Mouse (Mus musculus): Measurements from ENCODE around the gene Tceanc2.
A peak's percentile ranks its signal among the peaks of the same experiment; 100 is the strongest.

Gene Tceanc2

DNA sequence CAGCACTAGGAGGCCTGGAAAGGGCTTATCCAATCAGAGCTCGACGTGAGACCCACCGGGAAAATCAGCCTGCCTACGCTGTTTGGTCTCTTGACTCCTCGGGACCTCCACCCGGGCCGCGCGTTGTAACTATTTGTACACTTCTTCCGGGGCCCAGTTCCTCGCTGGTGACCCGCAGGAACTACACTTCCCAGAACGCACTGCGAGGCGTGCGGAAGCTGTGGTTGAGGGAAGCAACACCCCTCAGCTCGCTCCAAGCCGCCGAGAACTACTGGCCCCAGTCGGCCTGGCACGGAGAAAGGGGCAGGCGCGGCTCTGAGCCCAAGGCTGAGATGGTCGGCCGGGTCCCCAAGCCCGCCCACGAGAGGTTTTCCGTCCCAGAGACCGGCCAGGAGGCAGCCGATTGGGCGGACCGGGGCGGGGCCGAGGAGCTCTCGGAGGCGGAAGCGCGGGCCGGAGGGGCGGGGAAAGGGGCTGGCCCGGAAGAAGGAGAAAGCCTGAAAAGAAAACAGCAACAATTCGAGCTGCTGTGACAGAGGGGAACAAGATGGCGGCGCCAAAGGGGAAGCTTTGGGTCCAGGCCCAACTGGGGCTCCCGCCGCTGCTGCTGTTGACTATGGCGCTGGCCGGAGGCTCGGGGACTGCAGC, 610 bp downstream of the Tceanc2 start, which contains the start of gene Tmem59:
Tmem59 (plus strand) TSS at position 218 of the 648 bp plus-strand sequence.
- peak; percentile 99 for DNase-seq

DNA sequence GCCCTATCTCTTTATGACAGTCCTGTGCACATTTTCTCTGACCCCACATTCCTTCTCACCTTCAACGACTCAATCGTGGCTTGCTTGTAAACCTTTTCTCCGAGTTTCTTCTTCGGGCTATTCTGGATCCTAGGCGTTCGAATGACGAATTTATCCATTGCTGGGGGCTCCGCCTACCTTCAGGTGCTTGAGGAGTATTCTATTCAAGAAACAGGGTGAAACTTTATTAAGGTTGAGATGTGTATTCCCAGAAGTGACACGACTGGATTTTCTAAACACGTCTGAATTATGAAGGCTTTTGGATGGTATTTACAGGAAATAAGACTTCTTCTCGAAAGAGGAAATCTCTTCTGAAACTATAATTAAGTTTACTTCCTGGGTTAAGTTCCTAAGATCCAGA, 1.4 kb downstream of the Tceanc2 start:
- DNase-seq, result no peak

DNA sequence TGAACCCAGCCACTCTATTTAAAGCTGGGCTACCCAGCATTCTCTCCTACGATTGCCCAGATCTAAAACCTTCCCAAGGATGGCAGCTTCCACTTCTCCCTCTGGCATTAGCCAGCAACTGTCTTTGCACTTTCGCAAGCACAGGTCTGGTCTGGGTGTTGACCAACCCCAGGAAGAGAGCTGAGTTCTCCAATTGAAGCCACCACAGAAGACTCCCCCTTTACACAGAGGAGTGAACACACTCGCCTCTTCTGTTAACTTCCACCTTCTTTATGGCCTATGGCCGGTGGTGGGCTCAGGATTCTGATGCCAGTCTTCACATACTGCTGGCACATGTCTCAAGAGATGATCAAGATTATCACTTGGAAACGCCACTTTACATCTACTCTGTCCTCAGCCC, 11.1 kb downstream of the Tceanc2 start:
- DNase-seq, result no peak

DNA sequence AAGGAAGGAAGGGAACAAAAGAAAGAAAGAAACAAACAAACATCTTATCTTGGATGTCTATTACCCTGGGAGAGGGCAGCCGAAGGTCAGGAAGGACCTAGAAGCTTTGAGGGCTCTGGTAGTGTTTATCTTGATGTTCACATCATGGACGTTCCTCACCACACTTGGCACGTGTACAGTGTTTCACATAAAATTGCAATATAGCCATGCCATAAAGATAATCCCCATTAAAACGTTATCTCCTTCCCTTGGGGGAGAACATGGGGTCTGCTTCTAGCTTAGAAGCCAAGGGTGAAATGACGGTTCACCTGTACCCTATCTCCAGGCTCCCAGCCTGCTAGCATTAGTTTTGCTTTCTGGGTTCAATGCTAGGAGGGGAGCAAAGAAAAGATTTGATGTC, 12.2 kb downstream of the Tceanc2 start:
- no peak for DNase-seq

DNA sequence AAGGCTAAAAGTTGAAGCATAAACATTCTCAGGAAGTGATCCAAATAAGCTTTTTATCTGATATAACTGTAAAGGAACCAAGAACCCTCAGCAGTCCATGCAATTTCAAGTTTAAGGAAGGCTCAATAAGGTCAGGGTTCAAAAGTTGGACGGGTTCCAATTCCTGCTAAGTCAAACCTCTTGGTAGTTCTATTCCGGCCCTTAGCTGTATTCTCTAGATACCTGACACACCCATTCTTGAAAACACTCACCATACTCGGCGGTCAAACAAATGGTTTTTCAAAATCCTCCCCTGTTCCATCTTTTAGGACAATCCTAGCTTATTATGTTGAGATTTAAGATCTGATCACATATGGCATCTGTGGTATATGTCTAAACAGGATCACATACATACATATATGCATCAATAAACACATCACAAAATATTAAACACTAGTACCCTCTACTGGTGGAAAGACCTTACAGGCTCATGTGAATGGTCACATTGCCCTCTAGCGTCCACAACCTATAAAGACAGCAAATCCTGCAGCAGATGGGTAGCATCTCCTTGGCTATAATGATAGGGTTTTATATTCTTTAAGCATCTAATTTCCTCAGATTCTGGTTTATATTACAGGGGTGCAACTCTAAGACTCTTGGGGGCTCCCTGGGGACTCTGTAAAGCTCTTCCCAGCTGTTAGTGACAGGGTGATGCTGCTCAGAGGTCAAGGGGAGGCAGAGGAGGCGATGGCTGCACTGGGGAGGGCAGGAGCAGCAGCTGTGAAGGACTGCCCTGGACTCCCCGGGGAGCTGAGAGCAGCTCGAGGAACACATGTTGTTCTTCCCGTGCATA, 14.9 kb downstream of the Tceanc2 start:
- DNase-seq, result peak; percentile 71 to 75

DNA sequence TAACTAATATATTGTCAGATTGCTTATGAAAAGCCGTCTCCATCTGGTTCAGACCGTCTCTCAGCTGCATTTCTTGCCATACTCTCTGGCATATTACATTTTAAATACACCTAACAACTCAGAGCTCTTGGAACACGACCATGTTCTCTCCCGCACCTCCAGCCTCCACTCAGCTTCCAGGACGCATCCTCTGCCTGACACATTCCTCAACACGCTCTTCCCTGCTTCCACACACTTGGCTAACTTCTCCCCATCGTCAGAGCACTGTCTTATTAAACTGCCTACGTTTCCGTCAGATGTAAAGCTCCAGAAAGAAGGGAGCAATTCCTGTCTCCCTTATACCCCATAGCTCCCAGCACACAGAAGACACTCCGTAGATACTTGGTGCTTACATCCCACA, 15.6 kb downstream of the Tceanc2 start:
- DNase-seq, result no peak

DNA sequence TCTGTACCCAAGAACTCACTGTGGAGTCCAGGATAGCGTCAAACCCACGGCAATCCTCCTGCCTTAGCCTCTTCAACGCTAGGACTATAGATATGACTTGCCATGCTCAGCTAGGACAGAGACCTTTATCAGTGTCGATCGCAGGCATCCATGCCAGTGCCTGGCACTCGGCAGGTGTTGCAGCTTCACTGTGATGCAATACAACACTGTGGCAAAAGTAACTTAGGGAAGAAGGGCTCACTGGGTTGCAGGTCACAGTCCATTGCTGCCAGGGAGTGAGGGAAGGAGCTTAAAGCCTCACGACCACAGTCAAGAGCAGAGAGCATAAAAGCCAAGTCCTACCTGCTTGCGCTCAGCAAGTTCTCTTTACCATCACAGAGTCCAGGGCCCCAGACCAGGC, 18.7 kb downstream of the Tceanc2 start:
- no peak for DNase-seq

DNA sequence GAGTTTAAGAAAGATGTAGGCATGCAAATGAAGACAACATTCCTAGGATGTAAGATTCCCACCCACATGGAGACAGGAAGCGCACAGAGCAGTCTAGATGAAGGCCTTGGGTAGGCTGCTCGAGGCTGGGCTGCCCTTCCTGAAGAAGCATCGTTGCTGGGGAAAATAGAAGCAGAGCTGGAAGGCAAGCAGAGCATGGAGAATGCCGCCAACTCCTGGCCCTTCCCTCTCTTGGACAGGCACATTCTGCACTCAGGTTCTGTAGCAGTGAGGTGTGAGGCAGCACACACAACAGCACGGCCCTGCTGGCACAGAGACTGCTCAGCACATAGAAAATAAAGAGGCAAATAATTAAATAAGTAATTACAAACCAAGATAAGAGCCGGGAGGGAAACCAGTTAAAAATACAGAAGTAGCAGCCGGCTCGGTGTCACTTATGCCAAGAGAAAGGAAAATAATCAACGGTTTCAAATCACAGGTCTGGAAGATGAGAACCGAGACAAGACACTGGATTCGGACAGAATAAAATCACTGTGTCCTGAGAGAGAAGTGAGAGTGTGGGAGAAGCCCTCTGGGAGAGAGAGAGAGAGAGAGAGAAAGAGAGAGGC, 19.6 kb downstream of the Tceanc2 start:
- DNase-seq, result no peak

DNA sequence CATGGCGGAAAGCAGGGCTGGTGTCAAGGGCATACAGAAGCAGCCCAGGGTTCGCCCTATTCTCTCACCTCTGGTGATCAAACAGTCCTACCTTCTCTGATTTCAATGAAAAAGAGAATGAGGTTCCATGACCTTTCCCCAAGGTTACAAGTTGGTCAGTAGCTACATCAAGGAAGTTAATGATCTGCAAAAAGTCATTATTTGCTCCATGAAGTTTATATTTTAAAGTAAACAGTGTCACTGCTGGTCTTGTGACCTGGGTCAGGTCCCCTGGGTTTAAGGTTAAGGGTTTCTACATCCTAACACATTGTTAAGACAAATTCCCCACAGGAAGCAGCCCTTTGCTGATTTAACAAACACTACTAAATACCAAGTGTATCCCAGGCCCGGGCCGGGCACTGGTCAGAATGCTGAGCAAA, 21.9 kb downstream of the Tceanc2 start:
- DNase-seq, result no peak

DNA sequence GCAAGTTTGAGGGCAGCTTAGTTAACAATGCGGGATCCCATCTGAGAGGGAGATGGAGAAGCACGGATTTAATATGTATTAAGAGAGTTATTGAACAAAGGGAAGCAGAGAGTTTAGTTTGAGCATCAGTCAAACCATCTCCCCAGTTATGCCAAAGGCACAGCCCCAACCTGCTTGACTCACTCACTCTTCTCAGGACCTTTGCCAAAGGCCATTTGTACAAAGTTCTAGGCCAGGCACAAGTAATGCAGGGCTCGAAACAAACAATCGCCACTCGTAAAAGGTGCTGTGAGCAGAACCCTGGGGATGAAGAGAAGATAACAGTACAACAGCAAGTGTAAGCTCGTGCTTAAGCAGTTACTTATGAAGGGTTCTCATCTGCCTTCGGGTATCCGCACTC, 26.3 kb downstream of the Tceanc2 start:
- no peak for DNase-seq

DNA sequence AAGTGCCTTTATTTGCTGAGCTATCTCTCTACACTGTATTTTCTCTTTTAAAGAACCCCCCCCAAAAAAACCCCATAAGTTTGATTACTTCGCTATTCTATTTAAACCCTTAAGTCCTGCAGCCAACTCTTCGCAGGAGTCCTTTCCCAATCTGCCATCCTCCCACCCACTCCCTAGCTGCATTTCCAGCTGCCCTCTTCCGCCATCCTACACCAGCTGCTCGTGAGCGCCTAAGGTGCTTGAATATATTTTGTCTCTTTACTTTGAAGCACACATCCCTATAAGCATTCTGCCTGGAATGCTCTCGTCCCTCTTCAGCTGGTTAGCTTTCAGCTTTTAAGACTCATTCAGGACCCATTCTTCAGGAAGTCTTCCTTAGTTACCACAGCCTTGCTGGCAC, 27.9 kb downstream of the Tceanc2 start:
- no peak for DNase-seq

DNA sequence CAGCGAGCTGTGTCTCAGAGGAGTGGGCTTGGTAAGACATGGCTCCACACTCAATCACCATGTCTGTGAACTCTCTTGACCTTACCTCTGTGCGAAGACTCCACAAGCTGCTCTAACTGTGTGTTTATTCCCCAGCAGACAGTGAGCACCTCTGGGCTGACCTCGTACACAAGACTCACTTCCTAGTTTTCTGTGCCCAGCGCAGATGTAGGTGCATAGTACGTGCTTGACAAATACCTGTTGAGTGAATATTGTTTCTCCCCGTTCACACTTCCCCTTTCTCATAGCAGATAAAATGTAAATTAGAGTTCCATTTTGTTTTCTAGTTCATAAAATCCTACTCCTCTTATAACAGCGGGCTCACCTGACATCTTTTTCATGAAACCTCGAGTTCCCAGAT, 35.4 kb downstream of the Tceanc2 start:
- no peak for DNase-seq

DNA sequence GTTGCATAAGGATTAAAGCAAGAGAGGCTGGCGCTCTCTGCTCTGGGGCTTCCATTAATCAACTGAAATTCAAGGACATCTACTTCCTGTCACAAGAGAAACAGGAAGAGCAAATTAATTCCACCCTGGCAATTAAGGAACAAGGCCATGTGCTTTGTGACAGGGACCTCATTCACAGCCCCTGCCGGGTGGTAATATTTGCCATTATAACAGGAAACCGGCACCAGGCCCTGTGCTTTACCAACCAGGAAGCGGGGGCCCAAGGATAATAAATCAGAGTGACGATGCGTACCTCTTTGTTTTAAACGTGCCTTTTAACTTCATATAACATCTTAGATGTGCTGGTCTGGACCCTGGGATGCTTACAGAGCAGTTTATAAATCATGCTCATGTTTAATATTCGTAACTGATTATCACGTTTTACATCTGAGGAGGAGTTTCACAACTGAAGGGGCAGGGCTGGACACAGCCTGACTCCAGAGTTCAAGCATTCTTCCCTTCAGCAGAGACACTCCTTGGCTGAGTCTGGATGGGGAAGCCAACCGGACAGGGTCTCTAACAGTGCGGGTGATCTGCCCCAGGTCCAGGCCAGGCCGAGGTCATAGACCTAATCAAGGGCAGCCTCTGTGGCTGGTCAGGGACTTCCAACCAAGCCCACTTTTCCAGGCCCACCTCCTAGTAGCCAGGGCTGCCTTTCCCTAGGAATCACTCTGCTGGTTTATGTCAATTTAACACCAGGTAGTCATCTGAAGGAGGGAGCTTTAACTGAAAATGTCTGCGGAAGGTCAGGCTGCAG, 38.9 kb downstream of the Tceanc2 start:
- no peak for DNase-seq

DNA sequence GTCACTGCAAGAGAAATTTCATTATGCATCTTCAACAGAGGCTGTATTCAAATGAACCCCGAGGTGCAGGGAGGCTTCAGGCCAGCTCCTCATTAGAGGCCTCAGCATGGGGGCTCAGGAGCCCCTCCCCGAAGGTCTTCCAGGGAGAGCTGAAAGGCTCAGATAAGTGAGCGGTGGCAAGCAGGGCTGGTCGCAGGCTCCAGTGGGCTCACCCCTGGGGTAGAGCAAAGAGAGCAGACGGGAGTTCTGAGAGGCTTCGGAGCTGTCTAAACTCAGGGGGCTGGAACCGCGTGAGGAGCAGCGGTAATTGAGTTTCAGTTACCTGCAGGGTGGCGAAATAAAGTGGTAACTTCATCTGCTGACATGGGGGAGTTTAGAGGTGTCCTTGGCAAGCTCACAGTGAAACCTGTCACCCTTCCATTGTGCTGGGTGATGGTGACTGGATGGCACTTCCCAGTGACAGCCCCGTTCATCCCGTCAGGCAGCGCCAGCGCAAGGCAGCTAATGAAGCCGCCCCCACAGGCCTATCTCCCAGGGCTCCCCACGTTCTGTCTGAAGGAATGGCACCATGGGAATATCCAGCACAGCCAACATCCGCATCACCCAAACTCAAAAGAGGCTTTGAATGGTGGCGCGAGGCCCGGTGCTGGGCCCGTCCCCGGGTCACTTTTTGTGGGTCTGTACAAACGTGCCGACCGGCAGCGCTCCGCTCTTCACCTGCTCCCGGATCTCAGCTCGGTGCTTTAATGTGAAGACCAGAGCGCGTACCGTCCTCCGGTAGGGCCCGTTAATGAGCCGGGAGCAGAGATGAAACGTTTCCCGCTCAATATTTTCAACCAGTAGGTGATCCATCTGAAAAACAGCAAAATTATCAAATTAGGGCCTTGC, 39.7 kb downstream of the Tceanc2 start:
- DNase-seq, result no peak

DNA sequence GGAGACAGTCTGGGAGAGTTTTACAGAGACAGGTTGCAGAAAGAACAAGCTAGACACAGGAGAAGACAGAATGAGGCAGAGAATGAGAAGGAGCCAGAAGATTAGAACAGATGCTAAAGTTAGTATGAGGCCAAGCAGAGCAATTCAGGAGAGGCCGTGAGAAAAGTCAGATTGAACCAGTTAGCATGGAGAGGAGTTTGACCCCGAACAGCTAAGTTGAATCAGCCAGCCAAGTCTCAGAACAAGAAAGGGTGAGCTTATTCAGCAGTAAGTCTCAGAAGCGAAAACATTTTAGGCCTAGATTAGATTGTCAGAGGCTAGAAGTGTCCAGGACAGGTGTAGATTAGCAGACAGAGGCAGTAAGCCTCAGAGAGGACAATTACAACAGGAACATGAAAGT, 42.4 kb downstream of the Tceanc2 start:
- DNase-seq, result no peak

DNA sequence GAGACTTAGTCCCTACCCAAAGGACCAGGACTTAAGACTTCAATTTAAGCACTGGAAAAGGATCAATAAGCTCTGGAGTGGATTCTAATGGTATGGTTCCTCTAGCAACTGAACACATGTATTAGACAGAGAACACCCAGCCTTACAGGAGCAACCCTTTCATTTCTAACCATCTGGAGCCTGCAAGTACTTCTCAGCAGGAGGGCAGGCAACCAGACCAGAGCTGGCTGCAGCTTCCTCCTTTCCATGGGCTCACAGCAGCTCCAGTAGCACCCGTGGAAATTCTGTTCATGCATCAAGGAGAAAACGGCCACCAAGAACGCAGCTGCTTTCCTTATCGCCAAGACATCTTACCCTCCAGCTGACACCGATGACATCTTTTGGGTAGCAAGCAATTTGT, 43.3 kb downstream of the Tceanc2 start:
- no peak for DNase-seq

DNA sequence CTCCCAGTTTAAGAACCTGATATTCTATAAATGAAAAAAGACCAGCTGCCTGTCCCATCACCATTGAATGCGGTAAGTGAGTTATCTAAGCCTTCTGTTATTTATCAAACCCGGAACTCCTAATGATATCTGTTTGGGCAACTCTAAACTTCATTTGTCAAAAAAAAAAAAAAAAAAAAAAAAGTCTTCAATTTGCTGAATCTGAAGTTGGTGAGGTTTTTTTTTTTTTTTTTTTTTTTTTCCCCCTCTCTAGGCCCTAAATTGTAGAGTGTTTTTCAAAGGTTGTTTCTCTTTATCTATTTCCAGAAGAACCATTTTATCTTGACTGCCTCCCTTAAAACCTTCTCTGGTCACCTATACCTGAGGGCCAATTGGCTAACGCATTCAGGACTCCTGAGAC, 44.0 kb downstream of the Tceanc2 start:
- DNase-seq, result no peak

DNA sequence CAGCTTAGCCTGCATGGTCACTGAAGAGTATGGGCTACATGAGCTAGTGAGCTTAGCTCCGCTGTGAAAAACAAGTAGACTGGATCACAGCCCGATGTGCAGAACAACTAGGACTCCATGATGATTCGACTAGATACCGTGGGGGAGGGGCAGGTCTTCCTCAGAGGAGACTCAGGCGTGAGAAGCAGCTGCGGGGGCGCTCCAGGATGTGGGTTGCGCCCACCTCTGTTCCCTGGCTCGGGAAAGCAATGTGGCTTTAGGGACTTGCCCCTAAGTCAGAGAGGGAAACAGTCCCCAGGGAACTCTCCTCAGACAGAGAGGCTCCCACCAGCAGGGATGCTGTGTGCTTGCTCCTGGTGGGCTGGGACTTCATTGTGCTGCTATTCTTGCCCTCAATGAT, 48.4 kb downstream of the Tceanc2 start:
- no peak for DNase-seq

DNA sequence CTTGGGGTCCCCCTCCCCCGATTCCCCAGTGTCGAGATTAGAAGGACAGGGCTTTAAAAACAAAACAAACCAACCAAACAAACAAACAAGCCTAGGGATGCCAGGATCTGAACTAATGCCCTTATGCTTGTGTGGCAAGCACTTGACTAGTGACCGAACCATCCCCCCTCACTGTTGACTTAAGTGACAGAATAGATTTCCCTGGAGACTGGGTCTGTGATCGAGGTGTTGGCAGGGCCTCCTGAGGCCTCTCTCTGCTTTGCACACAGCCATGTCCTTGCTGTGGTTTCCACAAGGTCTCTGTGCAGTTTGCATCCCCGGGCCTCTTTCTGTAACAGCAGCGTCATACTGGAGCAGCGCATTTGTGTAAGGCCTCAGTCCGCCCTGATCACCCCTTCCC, 49.5 kb downstream of the Tceanc2 start:
- no peak for DNase-seq

DNA sequence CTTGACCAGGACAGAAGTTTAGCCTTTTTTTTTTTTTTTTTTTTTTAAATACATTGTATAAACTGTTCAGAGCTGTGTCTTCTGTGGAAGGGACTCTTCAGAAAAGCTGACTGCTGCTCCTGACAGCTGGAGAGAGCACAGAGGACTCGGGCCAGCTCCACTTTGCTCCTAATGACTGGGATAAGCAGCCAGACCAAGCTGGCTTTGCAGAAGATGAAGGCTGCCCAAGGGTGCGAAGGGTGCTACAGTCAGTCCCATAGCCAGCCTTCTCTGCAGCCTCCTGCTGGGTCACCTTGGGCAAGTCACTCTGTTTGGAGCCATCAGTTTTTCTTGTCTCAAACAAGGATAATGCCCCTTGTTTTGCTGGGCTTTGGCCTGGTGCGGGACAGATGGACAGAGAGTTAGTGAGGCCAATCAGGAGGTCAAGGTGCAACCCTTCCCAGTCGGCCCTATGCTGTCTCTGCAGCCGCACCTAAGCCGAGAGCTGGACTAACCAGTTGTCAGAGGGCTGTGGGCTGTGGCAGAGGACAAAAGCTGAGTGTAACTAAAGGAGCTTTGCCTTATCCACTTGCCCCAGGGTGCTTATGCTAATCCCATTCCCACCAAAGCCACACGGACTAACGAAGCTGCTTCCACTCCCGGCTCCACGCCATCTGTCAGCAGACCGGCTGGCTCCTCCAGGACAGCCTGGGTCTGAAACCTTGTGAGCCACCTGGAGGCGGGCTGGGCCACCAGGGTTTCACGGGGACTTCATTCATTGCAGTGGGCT, 50.8 kb downstream of the Tceanc2 start:
- DNase-seq, result no peak

DNA sequence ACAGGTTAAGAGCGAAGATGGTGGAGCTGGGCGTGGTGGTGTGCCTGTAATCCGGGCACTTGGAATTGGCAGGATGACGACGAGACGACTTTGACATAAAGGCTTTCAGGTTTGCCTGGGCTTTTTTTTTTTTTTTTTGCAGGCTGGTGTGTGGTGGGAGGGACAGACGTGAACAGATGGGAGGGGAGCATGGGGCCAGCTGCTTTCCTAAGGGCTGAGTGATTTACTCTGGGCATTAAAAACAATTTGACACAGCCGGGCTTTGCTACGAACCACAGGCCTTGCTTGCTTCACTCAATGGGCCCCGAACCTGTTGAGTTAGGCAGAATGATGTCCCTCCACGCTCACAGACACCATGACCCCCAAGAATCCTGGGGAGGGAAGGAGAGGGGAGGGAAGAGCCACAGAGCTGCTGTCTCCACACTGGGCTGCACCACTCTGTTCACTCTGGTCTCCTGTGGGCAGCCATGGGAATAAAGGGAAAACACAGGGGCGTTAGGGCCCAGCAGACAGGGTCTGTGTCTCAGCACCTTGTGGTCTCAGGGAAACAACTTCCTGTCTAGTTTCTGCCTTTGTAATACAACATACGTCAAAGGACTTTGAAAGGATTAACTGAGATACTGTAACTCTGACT, 51.9 kb downstream of the Tceanc2 start:
- no peak for DNase-seq

All from B cell, adult 2 months (primary cell).